ENCODE assay signal across 24 mouse cellular contexts in the genomic region with DNA sequence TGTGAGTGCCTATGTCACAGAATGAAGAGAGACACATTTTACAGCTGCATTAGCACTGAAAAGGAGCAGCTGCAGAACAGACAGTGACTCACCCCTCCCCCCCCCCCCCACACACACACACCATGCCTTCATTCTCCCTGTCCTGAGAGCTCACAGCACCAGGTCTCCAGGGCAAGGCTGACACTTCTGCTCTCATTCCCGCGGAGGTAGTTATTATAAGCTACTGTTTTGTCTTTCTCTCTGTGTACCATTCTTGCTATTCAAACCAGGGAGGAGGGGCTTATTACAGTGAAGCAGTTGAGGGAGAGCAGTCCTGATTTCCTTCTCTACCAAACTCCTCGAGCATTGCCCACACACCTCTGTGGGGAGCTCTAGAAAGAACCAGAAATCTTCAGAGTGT. TPM values are rescaled to one million over a fixed set of nuclear protein-coding genes. Genes with fewer than 3 reads are reported as not detected.
A peak's percentile ranks its signal among the peaks of the same experiment; 100 is the strongest.
DNase-seq lines count a peak whose midpoint lies in the region; ATAC-seq and TF ChIP-seq lines count a peak whose summit lies in the region.
"Had no signal": no experiment of that assay in that cellular context is flagged by ENCODE, and none has a peak within 500 bp of the region (broad histone marks: within the 10 kb centered on the region; RNA-seq: fewer than 3 reads in every experiment).

No protein-coding gene starts in this region.

- no peak overlapping the region for H3K4me3 ChIP-seq in midbrain, embryonic 11.5 days (ENCODE audit: low read depth, low read length)
- no peak overlapping the region for H3K4me3 ChIP-seq in midbrain, postnatal 0 days (ENCODE audit: low read depth, low read length)
- no peak overlapping the region for H3K4me3 ChIP-seq in forebrain, embryonic 14.5 days (ENCODE audit: low read depth, low read length)
- no peak overlapping the region for H3K4me3 ChIP-seq in myocyte
- H3K4me3 ChIP-seq: heart, embryonic 10.5 days; limb, embryonic 12.5 days; liver, embryonic 15.5 days; megakaryocyte, embryonic 14.5 days had no signal

- no peak overlapping the region for H3K9ac ChIP-seq in midbrain, embryonic 11.5 days (ENCODE audit: low read length)
- no peak overlapping the region for H3K9ac ChIP-seq in midbrain, postnatal 0 days (replicated peaks; ENCODE audit: low read length, poor library complexity, severe bottlenecking)
- H3K9ac ChIP-seq in forebrain, embryonic 14.5 days (ENCODE audit: low read length): no peak overlapping the region
- H3K9ac ChIP-seq: limb, embryonic 12.5 days; liver, embryonic 15.5 days had no signal

- WGBS in midbrain, embryonic 11.5 days: 47% methylated on average over 3 of the region's 3 CpGs
- 16% methylated on average over 3 of the region's 3 CpGs for WGBS in midbrain, postnatal 0 days
- WGBS in forebrain, embryonic 14.5 days: 17% methylated on average over 3 of the region's 3 CpGs

- no peaks in the 10 kb centered on the region for H3K4me1 ChIP-seq in midbrain, embryonic 11.5 days (ENCODE audit: control insufficient read depth, insufficient read depth, low read length)
- no peaks in the 10 kb centered on the region for H3K4me1 ChIP-seq in midbrain, postnatal 0 days (ENCODE audit: insufficient read depth, low read length)
- H3K4me1 ChIP-seq in forebrain, embryonic 14.5 days (ENCODE audit: control insufficient read depth, insufficient read depth, low read length): no peaks in the 10 kb centered on the region
- H3K4me1 ChIP-seq: heart, embryonic 10.5 days; limb, embryonic 12.5 days; liver, embryonic 15.5 days; megakaryocyte, embryonic 14.5 days had no signal

- no peaks in the 10 kb centered on the region for H3K36me3 ChIP-seq in midbrain, embryonic 11.5 days (ENCODE audit: control insufficient read depth, insufficient read depth, low read length)
- no peaks in the 10 kb centered on the region for H3K36me3 ChIP-seq in midbrain, postnatal 0 days (ENCODE audit: insufficient read depth, low read length)
- no peaks in the 10 kb centered on the region for H3K36me3 ChIP-seq in forebrain, embryonic 14.5 days (ENCODE audit: control insufficient read depth, insufficient read depth, low read length)
- H3K36me3 ChIP-seq in myocyte (ENCODE audit: control insufficient read depth, insufficient read depth): no peaks in the 10 kb centered on the region
- H3K36me3 ChIP-seq: heart, embryonic 10.5 days; limb, embryonic 12.5 days; liver, embryonic 15.5 days had no signal

- no peak for TF ChIP-seq CTCF in midbrain, postnatal 0 days (IDR thresholded peaks at IDR 0.05)

- peak; percentile 75 for DNase-seq in midbrain, embryonic 11.5 days (ENCODE audit: low spot score, missing footprints)
- no peak for DNase-seq in midbrain, postnatal 0 days (ENCODE audit: low spot score)
- peak; percentile 31 for DNase-seq in brain, adult 2 months (ENCODE audit: low read depth, low spot score)
- peak; percentile 4 for DNase-seq in forebrain, embryonic 14.5 days (ENCODE audit: low spot score)
- DNase-seq in left cerebral cortex, adult 9 months (ENCODE audit: low spot score in 2 of 2): no peak
- DNase-seq in adrenal gland, adult 8-10 months: no peak
- DNase-seq: adrenal gland, postnatal 25 days; cerebellum, adult 9-11 months; heart, postnatal 36 days; kidney, postnatal 25 days; lung, postnatal 10 days; right cerebral cortex, adult 18-20 months; thymus, postnatal 14 days had no signal

- no peak overlapping the region for H3ac ChIP-seq in myocyte (ENCODE audit: control insufficient read depth, insufficient read length)

- H3K27ac ChIP-seq in midbrain, embryonic 11.5 days (ENCODE audit: low read depth, low read length): no peak overlapping the region
- no peak overlapping the region for H3K27ac ChIP-seq in midbrain, postnatal 0 days (ENCODE audit: low read depth, low read length)
- no peak overlapping the region for H3K27ac ChIP-seq in forebrain, embryonic 14.5 days (ENCODE audit: low read depth, low read length)
- H3K27ac ChIP-seq: heart, embryonic 10.5 days; limb, embryonic 12.5 days; liver, embryonic 15.5 days; stomach, postnatal 0 days had no signal

- no peaks in the 10 kb centered on the region for H3K9me3 ChIP-seq in midbrain, embryonic 11.5 days (ENCODE audit: control insufficient read depth, low read length)
- no peaks in the 10 kb centered on the region for H3K9me3 ChIP-seq in midbrain, postnatal 0 days (ENCODE audit: low read length)
- no peaks in the 10 kb centered on the region for H3K9me3 ChIP-seq in forebrain, embryonic 14.5 days (replicated peaks; ENCODE audit: control insufficient read depth, low read length)
- H3K9me3 ChIP-seq: heart, embryonic 10.5 days; limb, embryonic 12.5 days; liver, embryonic 15.5 days had no signal

- TF ChIP-seq POLR2A in myocyte (IDR thresholded peaks at IDR 0.05; ENCODE audit: insufficient read length, low read depth): no peak

- H3K79me2 ChIP-seq in myocyte (ENCODE audit: control insufficient read depth, insufficient read depth): no peaks in the 10 kb centered on the region

- H3K27me3 ChIP-seq in midbrain, embryonic 11.5 days (ENCODE audit: control insufficient read depth, insufficient read depth, low read length): no peaks in the 10 kb centered on the region
- H3K27me3 ChIP-seq in midbrain, postnatal 0 days (ENCODE audit: insufficient read depth, low read length): no peaks in the 10 kb centered on the region
- no peaks in the 10 kb centered on the region for H3K27me3 ChIP-seq in forebrain, embryonic 14.5 days (replicated peaks; ENCODE audit: control insufficient read depth, insufficient read depth, low read length)
- no peaks in the 10 kb centered on the region for H3K27me3 ChIP-seq in myocyte (ENCODE audit: control insufficient read depth, insufficient read depth, insufficient read length)
- H3K27me3 ChIP-seq: limb, embryonic 12.5 days; liver, embryonic 15.5 days; megakaryocyte, embryonic 14.5 days had no signal

- H3K4me2 ChIP-seq in midbrain, embryonic 11.5 days: no peak overlapping the region
- no peak overlapping the region for H3K4me2 ChIP-seq in midbrain, postnatal 0 days (ENCODE audit: low read depth, low read length, poor library complexity, severe bottlenecking)
- H3K4me2 ChIP-seq in forebrain, embryonic 14.5 days (ENCODE audit: low read length): no peak overlapping the region
- peak overlapping the region; percentile 25 for H3K4me2 ChIP-seq in myocyte (ENCODE audit: low read depth)
- H3K4me2 ChIP-seq: limb, embryonic 12.5 days; liver, embryonic 15.5 days had no signal

- ATAC-seq in midbrain, embryonic 11.5 days (ENCODE audit: low FRiP score): peak; percentile 58; the same call in 1 of the 2 replicates
- ATAC-seq in midbrain, postnatal 0 days (ENCODE audit: low FRiP score): no peak
- ATAC-seq in forebrain, embryonic 14.5 days: peak; percentile 32
- ATAC-seq: CD4-positive, CD25-positive, alpha-beta regulatory T cell, adult 4 months; intestine, postnatal 0 days had no signal

TF ChIP-seq in myocyte, 11 proteins besides CTCF, POLR2A, EP300 and RAD21:
- peak in 2 of 3 experiments; percentile 13 to 61 for TF ChIP-seq MYOD1 (IDR thresholded peaks at IDR 0.05; ENCODE audit: control insufficient read depth in 1 of 3, insufficient read length in 2 of 3, low read depth in 2 of 3)
- TF ChIP-seq MYOG (IDR thresholded peaks at IDR 0.05; ENCODE audit: control insufficient read depth in 1 of 3, insufficient read depth in 1 of 3, insufficient read length in 2 of 3, low read depth in 2 of 3): peak in 1 of 3 experiments; percentile 33
- TF ChIP-seq E2F4 (IDR thresholded peaks at IDR 0.05; ENCODE audit: insufficient read depth): no peak

RNA-seq across cellular contexts. Expression of a gene that starts 25.9 kb away (rescaled TPM):
- polyA plus RNA-seq in midbrain, embryonic 11.5 days (2014; fragmentation: Nextera tagmentation; extraction: Ambion mirVana): 0.03 TPM in 1 of 2 replicates, not detected in the other
- total RNA-seq in midbrain, postnatal 0 days (2014; rRNA removed): 0.66 and 2.8 TPM in 2 replicates
- polyA plus RNA-seq in midbrain, postnatal 0 days (2015; fragmentation: Nextera tagmentation; extraction: Ambion mirVana): 0.10 and 0.15 TPM in 2 replicates
- 0.11 TPM in 1 of 2 replicates, not detected in the other for polyA plus RNA-seq in forebrain, embryonic 14.5 days (2014; fragmentation: Nextera tagmentation; extraction: Ambion mirVana)
- polyA plus RNA-seq in myocyte (2012; fragmentation: generic; extraction: Trizol): 0.01 TPM
- under 1 TPM in 3 of 4 experiments, not detected in 1; 0.06 to 0.11 (median 0.06) TPM for total RNA-seq in adrenal gland, adult 8-10 months (2022)
- total RNA-seq: adrenal gland, postnatal 25 days; heart, postnatal 36 days; MEL; neutrophil, adult 5-6 weeks had no signal
- polyA plus RNA-seq: CD4-positive, CD25-positive, alpha-beta regulatory T cell, adult 4 months; heart, embryonic 10.5 days; intestine, postnatal 0 days; limb, embryonic 12.5 days; liver, embryonic 15.5 days; spleen, adult 2 months had no signal

RNA-seq across cellular contexts. Expression of a gene that starts 33.0 kb away (rescaled TPM):
- 23.2 and 23.6 TPM in 2 replicates for polyA plus RNA-seq in midbrain, embryonic 11.5 days (2014; fragmentation: Nextera tagmentation; extraction: Ambion mirVana)
- total RNA-seq in midbrain, postnatal 0 days (2014; rRNA removed): 11.8 and 15.2 TPM in 2 replicates
- polyA plus RNA-seq in midbrain, postnatal 0 days (2015; fragmentation: Nextera tagmentation; extraction: Ambion mirVana): 17.5 and 17.6 TPM in 2 replicates
- 6.8 and 7.1 TPM in 2 replicates for polyA plus RNA-seq in forebrain, embryonic 14.5 days (2014; fragmentation: Nextera tagmentation; extraction: Ambion mirVana)
- polyA plus RNA-seq in myocyte (2012; fragmentation: generic; extraction: Trizol): 9.9 TPM
- 100 to 1,000 TPM in 3 of 4 experiments, 10 to 100 TPM in 1; 95.7 to 156 (median 129) TPM for total RNA-seq in adrenal gland, adult 8-10 months (2022)
- total RNA-seq: MEL had no signal

Comparison
In these comparisons a context has a peak if more than half of its experiments do, and no peak if none do; other contexts are left out.
1. DNase-seq: peak in midbrain, embryonic 11.5 days (single experiment), brain, adult 2 months (single experiment) and forebrain, embryonic 14.5 days (single experiment); none in midbrain, postnatal 0 days (single experiment), left cerebral cortex, adult 9 months (0 of 2) and adrenal gland, adult 8-10 months (single experiment).